Mouse (Mus musculus): ENCODE measurements around the gene Cnga3. TPM values are rescaled to one million over a fixed set of nuclear protein-coding genes. Genes with fewer than 3 reads are reported as not detected.

The Cnga3 gene
- polyA plus RNA-seq, 1 experiment = 0.02 TPM

DNA sequence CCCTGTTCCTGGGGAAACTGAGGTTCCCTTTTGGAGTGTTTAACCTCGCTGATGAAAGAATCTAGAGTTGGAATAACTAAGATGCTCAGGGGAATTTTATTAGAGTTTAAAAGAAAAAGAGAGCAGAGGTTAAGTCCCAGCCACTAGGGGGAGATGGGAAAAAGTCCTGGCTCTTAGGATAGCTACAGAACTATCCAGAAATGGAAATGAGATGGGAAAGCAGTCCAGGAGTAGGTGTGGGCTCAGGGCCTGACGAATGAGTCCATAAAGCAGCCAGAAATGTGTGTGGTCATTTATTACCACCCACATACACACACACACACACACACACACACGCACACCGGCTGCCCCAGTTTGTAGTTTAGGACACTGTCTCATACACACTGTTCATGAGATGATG, 19.6 kb upstream of the Cnga3 start:
- Histone ChIP-seq H3K4me3 (ENCODE audit: insufficient read depth, poor library complexity, severe bottlenecking) (no peak overlapping the region), H3K27me3 (ENCODE audit: control insufficient read depth, insufficient read depth, insufficient read length) (no peaks in the 10 kb centered on the region), H3K79me3 (ENCODE audit: low read depth) (no peaks in the 10 kb centered on the region), H3K36me3 (ENCODE audit: control insufficient read depth, insufficient read depth) (no peaks in the 10 kb centered on the region), H3K79me2 (ENCODE audit: control insufficient read depth, insufficient read depth) (no peaks in the 10 kb centered on the region), H3ac (ENCODE audit: control insufficient read depth, insufficient read length, low read depth) (no peak overlapping the region)
- TF ChIP-seq MAX (IDR thresholded peaks at IDR 0.05) = no peak
- TF ChIP-seq CTCF (IDR thresholded peaks at IDR 0.05; ENCODE audit: control insufficient read depth, insufficient read depth, insufficient read length) = no peak
- TF ChIP-seq MYOG (IDR thresholded peaks at IDR 0.05; ENCODE audit: control insufficient read depth, extremely low read depth, insufficient read length) = no peak

- H3K27me3 ChIP-seq (ENCODE audit: control insufficient read depth, insufficient read depth, insufficient read length) = no peaks in the 10 kb centered on the region
- no peaks in the 10 kb centered on the region for H3K36me3 ChIP-seq (ENCODE audit: control insufficient read depth, insufficient read depth)
- no peak overlapping the region for H3K4me3 ChIP-seq (ENCODE audit: insufficient read depth, poor library complexity, severe bottlenecking)
- H3K79me3 ChIP-seq (ENCODE audit: low read depth) = no peaks in the 10 kb centered on the region
- no peak overlapping the region for H3ac ChIP-seq (ENCODE audit: control insufficient read depth, insufficient read length, low read depth)
- H3K79me2 ChIP-seq (ENCODE audit: control insufficient read depth, insufficient read depth) = no peaks in the 10 kb centered on the region
- TF ChIP-seq MYOG (IDR thresholded peaks at IDR 0.05; ENCODE audit: control insufficient read depth, extremely low read depth, insufficient read length) = no peak
- TF ChIP-seq MYOD1 (IDR thresholded peaks at IDR 0.05; ENCODE audit: control insufficient read depth, insufficient read length, low read depth) = no peak
- TF ChIP-seq USF1 (IDR thresholded peaks at IDR 0.05; ENCODE audit: low read depth) = no peak
- TF ChIP-seq CEBPB (IDR thresholded peaks at IDR 0.05; ENCODE audit: low read depth) = no peak
- TF ChIP-seq FOSL1 (IDR thresholded peaks at IDR 0.05; ENCODE audit: insufficient read depth, low read length, poor library complexity, severe bottlenecking) = no peak
- no peak for TF ChIP-seq MAX (IDR thresholded peaks at IDR 0.05)
- no peak for TF ChIP-seq CTCF (IDR thresholded peaks at IDR 0.05; ENCODE audit: control insufficient read depth, insufficient read depth, insufficient read length)
Measured at GRCm38 (mm10) chr1:37201406-37201805, 12.8 kb upstream of the Cnga3 start.

- no peaks in the 10 kb centered on the region for H3K79me2 ChIP-seq (ENCODE audit: control insufficient read depth, insufficient read depth)
- H3ac ChIP-seq (ENCODE audit: control insufficient read depth, insufficient read length, low read depth) = no peak overlapping the region
- TF ChIP-seq MYOD1 (IDR thresholded peaks at IDR 0.05; ENCODE audit: control insufficient read depth, insufficient read length, low read depth) (no peak), CEBPB (IDR thresholded peaks at IDR 0.05; ENCODE audit: low read depth) (no peak), CTCF (IDR thresholded peaks at IDR 0.05; ENCODE audit: control insufficient read depth, insufficient read depth, insufficient read length) (no peak), MAX (IDR thresholded peaks at IDR 0.05) (no peak), FOSL1 (IDR thresholded peaks at IDR 0.05; ENCODE audit: insufficient read depth, low read length, poor library complexity, severe bottlenecking) (no peak), USF1 (IDR thresholded peaks at IDR 0.05; ENCODE audit: low read depth) (no peak), MYOG (IDR thresholded peaks at IDR 0.05; ENCODE audit: control insufficient read depth, extremely low read depth, insufficient read length) (no peak)
- H3K36me3 ChIP-seq (ENCODE audit: control insufficient read depth, insufficient read depth) = no peaks in the 10 kb centered on the region
- H3K79me3 ChIP-seq (ENCODE audit: low read depth) = no peaks in the 10 kb centered on the region
- no peak overlapping the region for H3K4me3 ChIP-seq (ENCODE audit: insufficient read depth, poor library complexity, severe bottlenecking)
- no peaks in the 10 kb centered on the region for H3K27me3 ChIP-seq (ENCODE audit: control insufficient read depth, insufficient read depth, insufficient read length)
Measured at GRCm38 (mm10) chr1:37207743-37208142, 6.5 kb upstream of the Cnga3 start.

DNA sequence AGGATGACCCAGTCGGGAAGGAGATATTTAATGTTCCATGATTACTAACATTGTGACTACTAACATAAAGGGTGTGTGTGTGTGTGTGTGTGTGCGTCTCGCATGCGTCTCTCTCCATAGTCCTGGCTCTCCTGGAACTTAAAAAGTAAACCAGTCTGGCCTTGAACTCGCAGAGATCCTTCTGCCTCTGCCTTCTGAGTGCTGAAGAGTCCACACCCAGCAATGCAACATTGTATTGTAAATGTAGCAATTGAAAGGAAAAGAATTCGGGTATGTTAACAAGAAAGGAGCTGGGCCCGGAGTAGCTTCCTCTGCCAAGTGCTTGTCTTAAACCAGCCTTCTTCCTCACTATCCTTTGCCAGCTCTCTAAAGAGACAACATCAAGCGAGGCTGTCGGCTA, 1.9 kb upstream of the Cnga3 start:
- Histone ChIP-seq H3K4me3 (ENCODE audit: insufficient read depth, poor library complexity, severe bottlenecking) (no peak overlapping the region), H3ac (ENCODE audit: control insufficient read depth, insufficient read length, low read depth) (no peak overlapping the region), H3K36me3 (ENCODE audit: control insufficient read depth, insufficient read depth) (no peaks in the 10 kb centered on the region), H3K27me3 (ENCODE audit: control insufficient read depth, insufficient read depth, insufficient read length) (no peaks in the 10 kb centered on the region), H3K79me2 (ENCODE audit: control insufficient read depth, insufficient read depth) (no peaks in the 10 kb centered on the region), H3K79me3 (ENCODE audit: low read depth) (no peaks in the 10 kb centered on the region)
- TF ChIP-seq MAX (IDR thresholded peaks at IDR 0.05) (no peak), USF1 (IDR thresholded peaks at IDR 0.05; ENCODE audit: low read depth) (no peak), CEBPB (IDR thresholded peaks at IDR 0.05; ENCODE audit: low read depth) (no peak), MYOD1 (IDR thresholded peaks at IDR 0.05; ENCODE audit: control insufficient read depth, insufficient read length, low read depth) (no peak), FOSL1 (IDR thresholded peaks at IDR 0.05; ENCODE audit: insufficient read depth, low read length, poor library complexity, severe bottlenecking) (no peak), MYOG (IDR thresholded peaks at IDR 0.05; ENCODE audit: control insufficient read depth, extremely low read depth, insufficient read length) (no peak), CTCF (IDR thresholded peaks at IDR 0.05; ENCODE audit: control insufficient read depth, insufficient read depth, insufficient read length) (no peak)

GRCm38 (mm10) chr1:37218386-37218785, 4.2 kb downstream of the Cnga3 start:
- H3K27me3 ChIP-seq (ENCODE audit: control insufficient read depth, insufficient read depth, insufficient read length) = no peaks in the 10 kb centered on the region
- H3K79me2 ChIP-seq (ENCODE audit: control insufficient read depth, insufficient read depth) = no peaks in the 10 kb centered on the region
- H3K79me3 ChIP-seq (ENCODE audit: low read depth) = no peaks in the 10 kb centered on the region
- no peak overlapping the region for H3ac ChIP-seq (ENCODE audit: control insufficient read depth, insufficient read length, low read depth)
- H3K4me3 ChIP-seq (ENCODE audit: insufficient read depth, poor library complexity, severe bottlenecking) = no peak overlapping the region
- TF ChIP-seq CEBPB (IDR thresholded peaks at IDR 0.05; ENCODE audit: low read depth) = no peak
- no peak for TF ChIP-seq USF1 (IDR thresholded peaks at IDR 0.05; ENCODE audit: low read depth)
- TF ChIP-seq FOSL1 (IDR thresholded peaks at IDR 0.05; ENCODE audit: insufficient read depth, low read length, poor library complexity, severe bottlenecking) = no peak
- no peak for TF ChIP-seq MYOD1 (IDR thresholded peaks at IDR 0.05; ENCODE audit: control insufficient read depth, insufficient read length, low read depth)
- no peak for TF ChIP-seq MAX (IDR thresholded peaks at IDR 0.05)
- no peak for TF ChIP-seq MYOG (IDR thresholded peaks at IDR 0.05; ENCODE audit: control insufficient read depth, extremely low read depth, insufficient read length)
- no peak for TF ChIP-seq CTCF (IDR thresholded peaks at IDR 0.05; ENCODE audit: control insufficient read depth, insufficient read depth, insufficient read length)
- H3K36me3 ChIP-seq (ENCODE audit: control insufficient read depth, insufficient read depth) = no peaks in the 10 kb centered on the region

DNA sequence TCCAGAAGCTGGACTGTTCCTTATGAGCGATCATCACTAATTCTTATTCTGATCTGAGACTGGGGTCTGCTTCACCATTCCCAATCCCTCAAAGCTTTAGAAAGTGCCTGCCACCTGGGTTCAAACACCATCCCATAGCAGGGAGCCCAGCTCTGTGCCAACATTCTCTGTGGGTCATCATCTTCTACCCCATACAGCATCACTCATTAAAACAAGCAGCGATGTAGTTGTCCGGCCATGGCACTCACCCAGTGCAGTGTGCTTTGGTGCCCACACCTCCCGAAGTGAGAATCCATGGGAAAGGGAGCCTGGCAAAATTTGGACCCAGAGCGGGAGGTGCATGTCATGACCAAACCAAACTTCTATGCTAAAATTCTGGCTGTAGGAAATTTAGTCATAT, 5.4 kb downstream of the Cnga3 start:
- no peaks in the 10 kb centered on the region for H3K27me3 ChIP-seq (ENCODE audit: control insufficient read depth, insufficient read depth, insufficient read length)
- no peak overlapping the region for H3ac ChIP-seq (ENCODE audit: control insufficient read depth, insufficient read length, low read depth)
- H3K79me3 ChIP-seq (ENCODE audit: low read depth) = no peaks in the 10 kb centered on the region
- H3K79me2 ChIP-seq (ENCODE audit: control insufficient read depth, insufficient read depth) = no peaks in the 10 kb centered on the region
- TF ChIP-seq CTCF (IDR thresholded peaks at IDR 0.05; ENCODE audit: control insufficient read depth, insufficient read depth, insufficient read length) = no peak
- TF ChIP-seq USF1 (IDR thresholded peaks at IDR 0.05; ENCODE audit: low read depth) = no peak
- no peak for TF ChIP-seq MYOD1 (IDR thresholded peaks at IDR 0.05; ENCODE audit: control insufficient read depth, insufficient read length, low read depth)
- no peak for TF ChIP-seq MAX (IDR thresholded peaks at IDR 0.05)
- TF ChIP-seq MYOG (IDR thresholded peaks at IDR 0.05; ENCODE audit: control insufficient read depth, extremely low read depth, insufficient read length) = no peak
- TF ChIP-seq FOSL1 (IDR thresholded peaks at IDR 0.05; ENCODE audit: insufficient read depth, low read length, poor library complexity, severe bottlenecking) = no peak
- no peak for TF ChIP-seq CEBPB (IDR thresholded peaks at IDR 0.05; ENCODE audit: low read depth)
- H3K4me3 ChIP-seq (ENCODE audit: insufficient read depth, poor library complexity, severe bottlenecking) = no peak overlapping the region
- H3K36me3 ChIP-seq (ENCODE audit: control insufficient read depth, insufficient read depth) = no peaks in the 10 kb centered on the region
